Mouse (Mus musculus) heart, postnatal 0 days (tissue): Measurements from ENCODE around the gene Tnxb. TPM values are rescaled to one million over a fixed set of nuclear protein-coding genes. Genes with fewer than 3 reads are reported as not detected.

Experiments
- ATAC-seq: fragments of 200-750 bp; cut with Nextera tagmentation; 2 replicates; pipeline ENCODE4 v1.8.0; 2017; ENCODE audit warnings: low read depth, moderate number of reproducible peaks, moderate library complexity; ENCODE audit not compliant: insufficient read depth
- DNase-seq: peaks from one replicate; pipeline ENCODE4 v3.0.0-alpha.2; 2016; ENCODE audit warnings: low spot score
- H3K27ac ChIP-seq: fragments of 300-500 bp; sonication (generic); 2 replicates; pipeline ENCODE4 v1.5.1; 2014; ENCODE audit warnings: low read depth, mild to moderate bottlenecking
- H3K27me3 ChIP-seq: fragments of 300-500 bp; sonication (generic); 2 replicates; pipeline ENCODE4 v1.6.1; 2014; ENCODE audit warnings: low read length, mixed read lengths; ENCODE audit not compliant: control insufficient read depth, insufficient read depth
- H3K36me3 ChIP-seq: fragments of 300-500 bp; sonication (generic); replicated peaks from 2 replicates; pipeline ENCODE4 v1.6.1; 2014; ENCODE audit warnings: low read length, mixed read lengths; ENCODE audit not compliant: control insufficient read depth, insufficient read depth
- H3K4me1 ChIP-seq: fragments of 300-500 bp; sonication (generic); 2 replicates; pipeline ENCODE4 v1.6.1; 2014; ENCODE audit warnings: antibody characterized with exemption; ENCODE audit not compliant: control insufficient read depth, insufficient read depth
- H3K4me2 ChIP-seq: fragments of 300-500 bp; sonication (generic); 2 replicates; pipeline ENCODE4 v1.6.1; 2014; ENCODE audit warnings: low read depth, mild to moderate bottlenecking, low read length, moderate library complexity
- H3K4me3 ChIP-seq: fragments of 300-500 bp; sonication (generic); 2 replicates; pipeline ENCODE4 v1.5.1; 2014; ENCODE audit warnings: low read depth, low read length
- H3K9ac ChIP-seq: fragments of 300-500 bp; sonication (generic); replicated peaks from 2 replicates; pipeline ENCODE4 v1.6.1; 2014; ENCODE audit warnings: low read depth, low read length, mixed read lengths
- H3K9me3 ChIP-seq: fragments of 300-500 bp; sonication (generic); replicated peaks from 2 replicates; pipeline ENCODE4 v1.6.1; 2016; ENCODE audit warnings: low read length; ENCODE audit not compliant: control insufficient read depth
- CTCF ChIP-seq: IDR thresholded peaks from 2 replicates; pipeline ENCODE4 v1.5.1; 2016; ENCODE audit warnings: antibody characterized with exemption, control low read depth, low read depth
- EP300 ChIP-seq: IDR thresholded peaks from 2 replicates; pipeline ENCODE4 v1.6.1; 2016; ENCODE audit warnings: antibody characterized with exemption, low read depth
- WGBS: fragments of 180-500 bp; shearing (Covaris S2); extraction: QIAGEN DNeasy Blood & Tissue Kit; methylation state at CpG from one replicate; pipeline ENCODE4 v1.1.7; 2014; 5-methylcytosine and 5-hydroxymethylcytosine counted together
- polyA plus RNA-seq: library from polyadenylated mRNA; unstranded; fragments of >200 nt; fragmentation: Nextera tagmentation; extraction: Ambion mirVana; gene quantifications from 2 replicates; pipeline ENCODE4 v1.2.1, GENCODE M21; 2015
- total RNA-seq: library from RNA; depleted of rRNA; stranded (reverse); fragments of >200 nt; gene quantifications from 2 replicates; pipeline ENCODE4 v1.2.3, GENCODE M21; 2014; ENCODE audit warnings: low replicate concordance

Gene Tnxb
- total and polyA plus RNA-seq, 2 experiments from 2014 or later = 1.8 to 26.8 TPM

DNA sequence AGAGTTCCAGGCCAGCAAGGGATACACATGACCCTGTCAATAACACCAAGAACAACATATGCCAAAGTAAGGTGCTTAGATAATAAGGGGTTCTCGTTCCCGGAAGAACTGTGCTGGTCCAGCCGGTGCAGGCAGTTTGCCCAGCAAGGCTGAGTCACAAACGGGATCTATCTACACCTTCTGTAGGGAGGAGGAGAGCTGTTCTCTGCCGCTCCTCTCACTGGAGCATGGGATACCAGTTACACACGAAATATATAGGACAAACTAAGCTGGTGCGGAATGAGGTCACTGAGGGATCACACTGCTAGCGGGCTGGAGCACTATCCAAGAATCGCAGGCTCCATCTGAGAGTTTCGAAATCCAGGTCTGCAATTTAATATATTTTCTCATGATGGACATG is 26.4 kb upstream of the Tnxb start:
- ATAC-seq = no peak
- no peak overlapping the region for H3K27ac ChIP-seq
- no peak overlapping the region for H3K4me2 ChIP-seq

GRCm38 (mm10) chr17:34644608-34645007 is 25.7 kb upstream of the Tnxb start, which contains the start of gene Fkbpl:
Gene Fkbpl (plus strand): TSS chr17:34644764.
- ATAC-seq = peak; percentile 77
- H3K4me1 ChIP-seq = peaks cover 21% of the 10 kb centered on the region
- peak within 1 kb of the TSS; percentile 77 for H3K4me2 ChIP-seq
- H3K4me3 ChIP-seq = peak within 1 kb of the TSS; percentile 50
- 0 out of 2 replicates have a peak, but pooled peaks cover under 1% of the 10 kb centered on the region for H3K36me3 ChIP-seq
- peak within 1 kb of the TSS; percentile 57 for H3K9ac ChIP-seq
- peak within 1 kb of the TSS; percentile 66 for H3K27ac ChIP-seq
- peak; percentile 91 for DNase-seq
- TF ChIP-seq EP300 (no peak), CTCF (no peak)
- H3K9me3 ChIP-seq = no peaks in the 10 kb centered on the region
- H3K27me3 ChIP-seq = no peaks in the 10 kb centered on the region
- WGBS = under 1% methylated on average over 16 of the region's 16 CpGs

More for the DNA sequence above, 26.4 kb upstream of the Tnxb start:
- no peak for DNase-seq
- Histone ChIP-seq H3K36me3 (no peaks in the 10 kb centered on the region), H3K9ac (no peak overlapping the region), H3K27me3 (no peaks in the 10 kb centered on the region), H3K4me1 (peaks cover 21% of the 10 kb centered on the region), H3K9me3 (no peaks in the 10 kb centered on the region), H3K4me3 (no peak overlapping the region)
- TF ChIP-seq EP300 (no peak), CTCF (no peak)
- 63% methylated on average over 10 of the region's 10 CpGs for WGBS

DNA sequence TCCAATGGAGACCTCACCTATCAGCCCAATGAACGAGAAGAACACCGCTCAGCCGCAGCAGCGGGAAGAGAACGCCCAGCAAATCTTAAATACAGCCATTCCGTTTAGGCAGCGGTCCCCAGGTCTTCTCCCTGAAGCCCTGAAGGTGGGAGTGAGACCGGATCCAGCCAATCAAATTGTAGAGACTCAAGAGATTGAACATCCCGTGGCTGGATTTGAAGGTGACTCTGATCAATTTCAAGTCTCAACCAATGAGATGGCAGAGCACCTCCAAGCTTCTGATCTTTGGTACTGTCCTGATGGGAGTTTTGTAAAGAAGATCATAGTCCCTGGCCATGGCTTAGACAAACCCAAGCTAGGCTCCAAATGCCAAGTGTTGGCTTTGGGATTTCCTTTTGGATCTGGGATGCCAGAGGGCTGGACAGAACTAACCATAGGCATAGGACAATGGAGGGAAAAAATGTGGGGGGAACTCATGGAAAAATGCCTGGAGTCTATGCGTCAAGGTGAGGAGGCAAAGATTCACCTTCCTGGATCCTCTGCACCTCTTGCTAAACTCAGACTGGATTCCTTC is 25.0 kb upstream of the Tnxb start:
- DNase-seq (no peak), ATAC-seq (no peak)
- peak overlapping the region; percentile 77 for H3K4me2 ChIP-seq
- no peaks in the 10 kb centered on the region for H3K27me3 ChIP-seq
- peak overlapping the region; percentile 50 for H3K4me3 ChIP-seq
- peaks cover 8% of the 10 kb centered on the region for H3K36me3 ChIP-seq
- H3K9ac ChIP-seq = peak overlapping the region; percentile 57
- TF ChIP-seq EP300 (no peak), CTCF (no peak)
- H3K9me3 ChIP-seq = no peaks in the 10 kb centered on the region
- 38% methylated on average over 10 of the region's 10 CpGs for WGBS
- H3K4me1 ChIP-seq = peaks cover 21% of the 10 kb centered on the region
- H3K27ac ChIP-seq = peak overlapping the region; percentile 66

- TF ChIP-seq CTCF (no peak), EP300 (no peak)
- peak overlapping the region; percentile 27; the same call in 1 of the 2 replicates for H3K27ac ChIP-seq
- 79% methylated on average over 30 of the region's 30 CpGs for WGBS
- H3K4me3 ChIP-seq = no peak overlapping the region
- no peaks in the 10 kb centered on the region for H3K9me3 ChIP-seq
- DNase-seq (peak; percentile 4), ATAC-seq (no peak)
- peaks cover 21% of the 10 kb centered on the region for H3K4me1 ChIP-seq
- H3K36me3 ChIP-seq = peaks cover 14% of the 10 kb centered on the region
- no peaks in the 10 kb centered on the region for H3K27me3 ChIP-seq
- H3K9ac ChIP-seq = no peak overlapping the region
- peak overlapping the region; percentile 38; the same call in 1 of the 2 replicates for H3K4me2 ChIP-seq
Measured at GRCm38 (mm10) chr17:34645831-34646511, 24.4 kb upstream of the Tnxb start.

DNA sequence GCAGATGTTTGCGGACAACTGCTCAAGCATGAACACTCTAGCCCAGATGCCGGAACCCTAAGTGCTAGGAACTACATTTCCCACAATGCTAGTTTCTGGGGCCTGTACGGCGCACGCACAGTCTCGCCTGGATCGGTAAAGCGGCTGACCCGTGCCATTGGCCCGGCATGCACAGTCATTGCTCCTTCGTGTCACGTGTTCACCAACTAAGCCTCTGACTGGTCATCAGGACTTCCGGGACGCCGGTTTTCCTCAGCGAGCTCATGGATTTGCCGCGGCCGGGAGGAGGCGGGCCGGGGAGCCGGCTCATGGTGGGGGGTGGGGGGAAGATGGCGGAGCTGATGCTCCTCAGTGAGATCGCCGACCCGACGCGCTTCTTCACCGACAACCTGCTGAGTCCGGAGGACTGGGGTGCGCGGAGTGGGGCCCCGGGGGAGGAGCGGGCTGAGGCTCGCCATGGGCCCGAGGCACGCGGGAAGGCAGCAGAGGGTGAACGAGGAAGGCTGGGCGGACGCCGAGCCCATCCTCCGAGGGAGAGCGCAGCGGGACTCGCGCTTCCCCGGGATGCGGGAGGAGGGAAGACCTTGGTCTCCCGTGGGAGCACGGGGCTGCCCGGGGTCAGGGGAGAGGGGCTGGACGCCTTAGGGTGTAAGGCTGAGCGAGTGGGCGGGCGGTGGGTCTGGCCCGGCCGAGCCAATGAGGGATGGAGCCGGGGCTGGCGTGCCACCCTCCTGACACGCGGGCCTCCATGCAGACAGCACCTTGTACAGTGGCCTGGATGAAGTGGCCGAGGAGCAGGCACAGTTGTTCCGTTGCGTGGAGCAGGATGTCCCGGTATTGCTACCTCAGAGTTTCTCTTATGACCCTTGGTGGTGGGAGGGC is 23.2 kb upstream of the Tnxb start, which contains the start of gene Atf6b:
TSS of gene Atf6b (plus strand) at position 241 of the 882 bp plus-strand sequence.
- WGBS = under 1% methylated on average over 66 of the region's 66 CpGs
- Histone ChIP-seq H3K4me3 (peak within 1 kb of the TSS; percentile 89), H3K9me3 (no peaks in the 10 kb centered on the region), H3K4me1 (peaks cover 21% of the 10 kb centered on the region), H3K9ac (peak within 1 kb of the TSS; percentile 74), H3K4me2 (peak within 1 kb of the TSS; percentile 79), H3K36me3 (peaks cover 25% of the 10 kb centered on the region), H3K27ac (peak within 1 kb of the TSS; percentile 77), H3K27me3 (no peaks in the 10 kb centered on the region)
- TF ChIP-seq CTCF (no peak), EP300 (no peak)
- peak; percentile 96 for ATAC-seq
- DNase-seq = peak; percentile 100
